Mouse (Mus musculus): ENCODE measurements around the gene Palm.

Palm gene

DNA sequence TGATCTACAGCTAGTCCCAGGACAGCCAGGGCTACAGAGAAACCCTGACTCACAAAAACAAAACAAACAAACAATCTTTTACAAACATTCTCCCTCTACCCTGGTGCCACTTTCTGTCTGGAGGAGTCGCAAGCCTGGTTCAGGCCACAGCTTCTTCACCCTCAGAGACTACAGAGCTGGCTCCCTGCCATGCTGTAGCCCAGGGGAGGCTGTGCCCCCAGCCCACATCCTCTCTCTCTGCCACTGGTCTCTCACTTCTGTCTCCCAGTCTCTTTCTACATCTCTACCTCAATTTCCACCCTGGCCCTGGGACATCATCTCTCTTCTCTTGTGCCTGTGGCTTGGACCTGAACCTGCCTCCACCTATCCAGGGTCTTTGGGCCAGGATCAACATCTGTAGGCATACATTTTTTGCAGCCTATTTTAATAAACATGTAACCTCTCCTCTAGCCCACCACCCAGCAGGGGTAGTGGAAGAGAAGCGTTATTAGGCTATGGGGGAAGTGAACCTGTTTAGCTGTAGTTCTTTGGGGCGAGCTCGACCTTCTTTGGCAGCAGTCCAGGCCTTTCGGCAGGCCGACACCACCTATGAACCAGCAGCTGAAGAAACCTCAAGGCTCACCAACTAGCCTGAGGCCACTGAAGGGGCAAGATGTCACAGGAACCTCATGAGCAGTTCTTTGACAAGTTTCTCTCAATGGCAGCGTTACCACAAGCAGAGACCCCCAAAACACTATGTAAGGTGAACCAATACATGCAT lies 38.8 kb downstream of the Palm start:
- no peak for DNase-seq

GRCm38 (mm10) chr10:79832786-79833181 lies 39.4 kb downstream of the Palm start:
- no peak for DNase-seq

DNA sequence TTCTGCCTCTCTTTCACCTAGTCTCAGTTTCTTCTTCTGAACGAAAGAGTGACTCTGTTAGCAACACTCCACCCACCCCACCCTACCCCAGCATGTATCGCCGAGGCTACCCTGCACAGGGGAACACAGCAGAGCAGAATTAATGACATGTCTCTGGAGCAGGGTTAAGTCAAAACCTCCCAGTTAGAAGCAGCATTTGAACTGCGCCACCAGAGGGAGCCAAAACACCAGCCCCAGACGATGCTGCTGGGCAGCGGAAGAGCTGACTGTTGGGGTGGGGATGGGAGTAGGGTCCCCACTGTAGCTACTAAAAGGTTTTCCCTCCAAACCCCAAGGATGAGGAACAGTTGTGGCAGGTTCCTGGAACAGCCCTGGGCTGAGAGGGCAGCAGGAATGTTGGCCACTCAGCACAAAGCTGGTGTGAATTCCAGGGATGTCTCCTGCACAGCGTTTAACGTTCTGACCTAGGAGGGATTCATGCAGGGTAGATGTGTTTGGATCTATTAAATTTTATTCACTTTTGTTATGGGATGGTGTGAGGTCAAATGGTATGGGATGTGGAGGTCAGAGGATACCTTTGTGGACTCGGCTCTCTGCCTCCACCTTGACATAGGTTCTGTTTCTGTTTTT lies 41.5 kb downstream of the Palm start:
- DNase-seq, result peak; percentile 63 to 81

DNA sequence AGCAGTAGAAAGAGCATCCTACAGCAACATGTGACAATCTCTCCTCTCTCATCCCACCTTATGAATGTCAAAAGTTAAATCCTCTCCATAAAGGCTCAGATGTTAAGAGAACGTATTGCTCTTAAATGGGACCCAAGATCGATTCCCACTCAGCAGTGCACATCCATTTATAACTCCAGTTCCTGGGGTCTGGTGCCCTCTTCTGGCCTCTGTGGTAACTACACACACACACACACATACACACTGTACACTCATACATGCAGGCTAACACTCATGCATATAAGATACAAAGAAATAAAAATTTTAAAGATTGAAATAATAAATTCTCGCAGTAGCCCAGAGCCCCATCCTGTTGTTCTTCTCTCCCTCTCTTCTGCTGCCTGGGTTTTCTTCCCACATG lies 43.5 kb downstream of the Palm start:
- DNase-seq, result no peak

DNA sequence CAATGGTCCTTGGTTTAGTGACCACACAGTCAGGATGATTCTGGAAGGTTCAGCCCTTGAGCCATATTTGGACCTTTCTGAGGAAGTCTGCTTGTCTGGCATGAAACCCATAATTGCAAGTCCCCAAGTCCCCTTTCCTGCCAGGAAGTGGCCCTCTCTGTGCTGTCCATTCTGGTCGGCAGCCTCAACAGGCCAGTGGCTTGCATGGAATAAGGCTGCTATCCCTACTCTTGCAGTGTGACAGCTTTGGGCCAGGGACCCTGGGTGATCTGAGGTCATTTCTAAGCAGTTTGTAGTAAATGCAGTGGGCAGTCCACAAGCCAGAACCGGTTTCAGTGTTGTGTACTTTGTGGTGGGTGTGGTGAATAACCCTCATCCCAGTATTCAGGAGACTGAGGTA lies 44.8 kb downstream of the Palm start:
- no peak for DNase-seq

- no peak for DNase-seq
These were observed 46.7 kb downstream of the Palm start for GRCm38 (mm10) chr10:79840091-79840490.

- no peak for DNase-seq
These were observed 47.5 kb downstream of the Palm start for GRCm38 (mm10) chr10:79840644-79841551.

- DNase-seq, result no peak
These were observed 49.0 kb downstream of the Palm start for GRCm38 (mm10) chr10:79842322-79842721.

GRCm38 (mm10) chr10:79843476-79843875 lies 50.1 kb downstream of the Palm start:
- DNase-seq, result no peak

- no peak for DNase-seq
These were observed 53.2 kb downstream of the Palm start for GRCm38 (mm10) chr10:79846553-79846952.

DNA sequence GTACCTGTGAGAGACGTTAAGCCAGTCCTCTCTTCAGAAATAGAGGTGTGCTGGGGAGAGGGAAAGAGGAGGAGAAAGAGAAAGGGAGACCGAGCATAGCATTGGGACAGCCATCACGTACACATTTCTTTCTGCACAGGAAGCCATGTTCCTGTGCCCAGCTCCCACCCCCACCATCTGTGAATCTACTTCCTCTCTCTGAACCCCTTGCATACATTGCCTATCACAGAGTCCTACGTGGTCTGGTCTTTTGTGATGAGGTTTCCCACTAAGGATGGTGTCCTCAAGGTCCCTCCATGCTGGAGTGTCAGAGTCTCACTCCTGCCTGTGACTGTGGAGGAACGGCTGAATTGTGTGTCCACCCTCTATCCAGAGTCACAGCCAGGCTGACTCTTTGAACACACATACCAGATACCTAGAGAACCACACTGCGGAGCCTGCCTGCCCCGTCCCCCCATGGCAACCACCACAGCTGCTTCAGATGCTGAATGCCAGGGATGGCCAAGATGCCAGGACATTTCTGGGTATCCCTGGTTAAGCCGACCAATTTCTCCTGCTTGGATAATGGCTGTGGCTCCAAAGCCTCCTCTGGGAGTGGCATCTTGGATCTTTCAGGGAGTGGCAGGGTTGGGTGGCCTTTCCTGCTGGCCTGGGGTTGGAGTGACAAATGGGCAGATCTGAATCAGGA lies 56.7 kb downstream of the Palm start:
- peak in 1 of 2 experiments; percentile 9 for DNase-seq

DNA sequence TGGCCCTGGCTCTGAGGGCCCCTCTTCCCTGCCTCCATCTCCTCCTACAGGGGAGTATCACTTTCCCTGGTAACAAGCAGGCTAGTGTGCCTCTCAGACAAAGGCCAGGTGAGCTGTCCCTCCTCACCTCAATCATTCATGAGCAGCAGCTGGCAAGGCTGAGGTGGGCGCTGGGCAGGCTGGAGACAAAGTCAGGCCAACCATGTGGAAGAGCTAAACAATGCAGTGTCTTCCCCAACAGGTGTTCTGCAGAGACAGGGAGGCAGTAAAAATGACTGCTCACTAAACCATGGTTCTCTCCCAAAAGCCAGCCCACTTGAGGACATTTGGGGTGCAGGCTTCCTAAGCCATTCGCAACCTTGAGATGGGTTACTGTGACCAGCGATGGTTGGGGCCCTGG lies 58.3 kb downstream of the Palm start:
- no peak for DNase-seq

DNA sequence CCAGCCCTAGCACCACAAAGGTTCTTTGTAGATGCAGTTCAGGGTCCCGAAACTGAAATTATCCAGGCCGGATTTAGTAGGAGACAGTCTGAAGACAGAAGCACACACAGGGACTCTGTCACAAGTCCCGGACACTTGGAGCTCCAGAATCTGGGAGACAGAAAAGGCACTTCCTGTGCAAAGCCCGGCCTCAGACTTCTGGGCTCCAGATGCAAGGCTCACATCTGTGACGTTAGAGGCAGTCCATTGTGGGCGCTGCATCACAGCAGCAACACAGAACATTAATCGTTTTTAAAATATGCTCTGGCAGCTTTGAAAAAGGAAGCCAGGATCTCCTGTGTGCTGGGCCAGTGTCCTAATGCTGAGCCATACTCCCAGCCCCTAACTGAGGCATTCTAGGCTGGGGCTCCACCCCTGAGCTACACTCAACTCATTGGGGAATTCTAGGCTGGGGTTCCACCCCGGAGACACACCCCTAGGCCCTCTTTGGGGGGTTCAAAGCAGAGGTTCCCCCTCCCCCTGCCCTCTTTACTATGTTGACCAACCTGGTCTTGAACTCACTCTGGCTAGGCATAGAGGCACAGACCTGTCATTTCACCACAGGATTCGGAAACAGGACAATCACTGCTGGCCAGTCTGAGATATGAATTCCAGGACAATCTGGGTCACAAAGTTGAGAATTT lies 58.9 kb downstream of the Palm start:
- DNase-seq, result no peak

DNA sequence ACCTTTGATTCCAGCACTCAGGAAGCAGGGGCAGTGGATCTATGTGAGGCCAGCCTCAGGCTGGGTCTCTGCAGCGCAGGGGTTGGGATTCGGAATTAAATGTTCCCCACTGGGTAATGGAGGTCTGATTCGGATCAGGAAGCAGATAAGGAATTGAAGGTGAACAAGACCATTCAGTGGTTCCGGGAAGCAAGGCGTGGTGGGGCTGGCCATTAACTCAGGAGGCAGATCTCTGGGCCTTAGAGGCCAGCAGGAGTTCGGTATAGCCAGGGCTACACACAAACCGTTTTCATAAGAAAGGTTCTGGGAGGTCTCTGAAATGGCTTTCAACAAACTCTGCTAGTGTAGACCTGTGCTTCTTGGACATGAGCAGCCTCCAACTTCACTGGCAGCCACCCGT lies 59.5 kb downstream of the Palm start:
- DNase-seq, result no peak

DNA sequence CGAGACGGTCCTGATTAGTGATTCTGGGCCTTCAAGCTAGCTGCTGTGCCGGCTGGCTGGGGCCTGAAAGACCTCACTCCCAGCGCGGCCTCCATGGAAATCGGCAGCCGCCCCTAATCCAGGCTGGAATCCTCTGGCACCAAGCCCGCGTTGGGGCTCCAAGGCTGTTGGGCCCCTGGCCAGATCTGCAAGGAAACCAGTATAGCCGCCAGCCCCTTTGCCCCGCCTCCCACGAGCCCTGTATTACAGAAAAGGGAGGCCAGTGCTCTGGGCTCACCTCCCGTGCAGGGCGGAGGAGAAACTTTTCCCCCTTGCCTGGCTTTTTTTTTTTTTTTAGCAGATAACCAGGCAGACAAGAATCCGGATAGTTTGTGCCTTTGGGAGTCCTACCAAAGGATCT lies 60.0 kb downstream of the Palm start:
- DNase-seq, result peak; percentile 65 to 72

DNA sequence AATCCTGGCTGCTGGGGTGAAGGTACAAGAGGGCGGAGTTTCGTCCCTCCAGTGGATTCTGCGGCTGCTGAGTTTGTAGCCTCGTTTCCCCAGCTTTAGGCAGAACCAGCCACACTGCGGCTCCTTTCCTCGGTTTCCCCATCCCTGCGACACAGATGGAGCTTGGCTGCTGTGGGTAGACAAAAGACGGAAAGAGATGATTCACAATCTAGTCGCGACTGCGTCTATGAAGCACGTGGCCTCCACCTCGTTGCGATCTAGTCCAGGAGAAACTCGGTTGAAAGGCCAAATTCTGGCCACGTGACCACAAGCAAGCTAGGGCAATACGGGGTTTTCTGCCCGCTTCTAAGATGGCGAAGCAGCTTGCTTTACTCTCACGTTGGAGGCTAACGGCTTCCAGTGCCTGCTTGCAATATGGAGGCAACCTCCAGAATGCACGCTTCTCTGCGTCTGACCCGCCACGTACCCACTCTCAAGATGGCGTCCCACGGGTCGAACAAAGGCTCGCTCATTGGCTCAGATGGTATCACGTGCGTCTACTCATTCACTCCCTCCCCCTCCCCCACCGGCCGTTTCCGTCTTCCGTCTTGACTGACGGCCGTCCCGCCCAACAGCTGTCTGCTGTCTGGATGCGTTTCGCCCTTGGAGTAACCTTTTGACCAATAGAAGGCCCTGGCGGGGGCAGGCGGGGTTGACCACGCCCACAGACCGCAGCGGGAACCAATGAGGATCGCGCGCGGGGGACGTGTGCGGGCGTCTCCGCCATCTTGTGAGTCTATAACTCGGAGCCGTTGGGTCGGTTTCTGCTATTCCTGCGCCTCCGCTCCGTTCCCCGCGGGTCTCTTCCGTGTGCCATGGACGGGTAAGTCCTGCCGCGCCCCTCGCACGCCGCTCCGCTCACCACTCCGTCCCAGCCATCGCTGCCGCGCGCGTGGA lies 60.8 kb downstream of the Palm start, which contains the start of gene Ptbp1:
Gene Ptbp1, plus strand, starts transcription at position 568 of the 936 bp plus-strand sequence.
- DNase-seq, result peak; percentile 97 to 98

GRCm38 (mm10) chr10:79854801-79855541 lies 61.6 kb downstream of the Palm start:
- DNase-seq, result peak; percentile 68 to 75

GRCm38 (mm10) chr10:79855558-79856184 lies 62.3 kb downstream of the Palm start:
- DNase-seq, result peak in 1 of 2 experiments; percentile 19

- DNase-seq, result no peak
These were observed 62.9 kb downstream of the Palm start for GRCm38 (mm10) chr10:79856280-79856679.

Data from spleen, adult 18-20 months (tissue).